Mouse (Mus musculus) limb, embryonic 12.5 days (tissue): ENCODE measurements at regions not wholly inside any gene's neighbourhood (a gene's known extent, or its start where the extent isn't known, plus 50 kb on each side); places are given as distances from the start of the nearest gene placed in this dataset.
A peak's percentile ranks its signal among the peaks of the same experiment; 100 is the strongest.

Source experiments
- ATAC-seq: fragments of 200-750 bp; cut with Nextera tagmentation; 2 replicates; pipeline ENCODE4 v1.8.0; 2017; ENCODE audit warnings: low read depth, moderate TSS enrichment; ENCODE audit not compliant: insufficient number of reproducible peaks, insufficient read depth, low FRiP score, low TSS enrichment
- H3K27ac ChIP-seq: fragments of 300-500 bp; sonication (generic); 2 replicates; pipeline ENCODE4 v1.5.1; 2016; ENCODE audit warnings: mild to moderate bottlenecking, moderate library complexity
- H3K27me3 ChIP-seq: fragments of 300-500 bp; sonication (generic); 2 replicates; pipeline ENCODE4 v1.6.1; 2016; ENCODE audit warnings: mild to moderate bottlenecking, moderate library complexity
- H3K36me3 ChIP-seq: fragments of 300-500 bp; sonication (generic); 2 replicates; pipeline ENCODE4 v1.6.1; 2016; ENCODE audit warnings: mild to moderate bottlenecking, moderate library complexity
- H3K4me1 ChIP-seq: fragments of 300-500 bp; sonication (generic); replicated peaks from 2 replicates; pipeline ENCODE4 v1.6.1; 2016
- H3K4me2 ChIP-seq: fragments of 300-500 bp; sonication (generic); 2 replicates; pipeline ENCODE4 v1.6.1; 2016; ENCODE audit warnings: mild to moderate bottlenecking, moderate library complexity
- H3K4me3 ChIP-seq: fragments of 300-500 bp; sonication (generic); replicated peaks from 2 replicates; pipeline ENCODE4 v1.5.1; 2016; ENCODE audit warnings: mild to moderate bottlenecking
- H3K9ac ChIP-seq: fragments of 300-500 bp; sonication (generic); replicated peaks from 2 replicates; pipeline ENCODE4 v1.6.1; 2016; ENCODE audit warnings: mild to moderate bottlenecking, moderate library complexity
- H3K9me3 ChIP-seq: fragments of 300-500 bp; sonication (generic); 2 replicates; pipeline ENCODE4 v1.6.1; 2016; ENCODE audit warnings: mild to moderate bottlenecking, moderate library complexity
- WGBS: fragments of 180-500 bp; shearing (Covaris S2); methylation state at CpG from one replicate; pipeline ENCODE4 v1.1.7; 2016; 5-methylcytosine and 5-hydroxymethylcytosine counted together

DNA sequence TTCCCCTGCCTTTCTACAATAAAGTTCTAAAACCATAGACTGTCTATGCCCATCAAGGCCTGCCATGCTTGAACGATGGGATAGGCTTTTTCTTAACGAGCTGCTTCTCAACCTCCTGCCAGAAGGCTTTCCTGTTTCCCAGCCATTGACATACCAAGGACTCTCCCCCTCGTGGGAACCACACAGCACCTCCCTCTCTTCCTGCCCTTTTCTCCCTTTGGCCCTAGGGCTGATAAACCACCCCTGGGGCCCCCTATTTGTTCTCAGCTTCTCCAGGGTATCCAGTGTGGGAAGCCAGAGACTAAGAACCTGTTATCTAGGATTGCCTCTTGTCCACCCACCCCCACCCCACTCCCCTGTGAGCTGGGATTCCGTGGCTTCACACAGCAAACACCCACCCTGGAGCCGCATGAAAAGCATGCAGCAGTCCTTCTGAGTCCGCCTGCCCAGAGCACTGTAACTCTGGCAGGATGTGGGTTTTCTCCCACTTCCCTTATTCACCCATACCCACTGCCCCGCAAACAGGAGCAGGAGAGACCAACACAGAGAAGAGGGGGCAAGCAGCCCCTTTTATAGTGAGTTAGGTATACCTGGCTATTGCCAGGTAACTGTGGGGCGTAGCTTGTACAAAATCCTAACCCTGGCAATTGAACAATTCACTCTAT is 351.5 kb downstream of the Slc6a15 start:
- 60% methylated on average over 8 of the region's 8 CpGs for WGBS
- ATAC-seq, result no peak
- H3K27ac ChIP-seq, result no peak overlapping the region

DNA sequence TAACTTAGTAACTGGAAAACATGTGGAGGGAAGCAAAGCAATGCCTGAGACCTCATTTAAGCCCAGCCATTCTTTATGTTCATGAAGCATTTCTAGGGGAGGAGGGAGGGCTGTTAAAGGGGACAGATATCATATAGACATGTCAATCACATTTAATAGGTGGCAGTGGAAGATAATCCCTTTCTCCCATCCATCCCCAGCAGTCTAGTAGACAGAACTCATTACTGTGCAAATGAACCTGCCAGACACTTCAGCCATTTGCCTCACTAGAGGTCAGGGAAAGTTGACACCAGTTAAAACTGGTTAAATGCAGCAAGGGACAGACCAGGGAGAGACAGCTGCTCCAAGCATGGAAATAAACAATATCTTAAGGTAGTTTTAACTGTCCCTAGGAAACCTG is 359.1 kb downstream of the Slc6a15 start:
- Histone ChIP-seq H3K4me3 (no peak overlapping the region), H3K27me3 (no peaks in the 10 kb centered on the region), H3K36me3 (no peaks in the 10 kb centered on the region), H3K4me1 (no peaks in the 10 kb centered on the region), H3K4me2 (no peak overlapping the region), H3K9me3 (no peaks in the 10 kb centered on the region), H3K27ac (no peak overlapping the region), H3K9ac (no peak overlapping the region)
- peak; percentile 86 for ATAC-seq

More for the DNA sequence above, 351.5 kb downstream of the Slc6a15 start:
- H3K27me3 ChIP-seq, result no peaks in the 10 kb centered on the region
- no peak overlapping the region for H3K9ac ChIP-seq
- no peaks in the 10 kb centered on the region for H3K9me3 ChIP-seq
- no peaks in the 10 kb centered on the region for H3K36me3 ChIP-seq
- no peak overlapping the region for H3K4me2 ChIP-seq
- H3K4me3 ChIP-seq, result no peak overlapping the region
- no peaks in the 10 kb centered on the region for H3K4me1 ChIP-seq

GRCm38 (mm10) chr10:103731522-103731921 is 363.9 kb downstream of the Slc6a15 start:
- Histone ChIP-seq H3K4me1 (no peaks in the 10 kb centered on the region), H3K27me3 (no peaks in the 10 kb centered on the region), H3K4me3 (no peak overlapping the region), H3K27ac (no peak overlapping the region), H3K4me2 (no peak overlapping the region), H3K9me3 (no peaks in the 10 kb centered on the region), H3K9ac (no peak overlapping the region), H3K36me3 (no peaks in the 10 kb centered on the region)
- ATAC-seq, result no peak
- 57% methylated on average over 1 of the region's 1 CpGs for WGBS

GRCm38 (mm10) chr10:103731981-103732380 is 364.4 kb downstream of the Slc6a15 start:
- WGBS, result 73% methylated on average over 5 of the region's 5 CpGs
- no peak for ATAC-seq
- Histone ChIP-seq H3K36me3 (no peaks in the 10 kb centered on the region), H3K9ac (no peak overlapping the region), H3K27me3 (no peaks in the 10 kb centered on the region), H3K4me3 (no peak overlapping the region), H3K9me3 (no peaks in the 10 kb centered on the region), H3K27ac (no peak overlapping the region), H3K4me1 (no peaks in the 10 kb centered on the region), H3K4me2 (no peak overlapping the region)

- Histone ChIP-seq H3K9me3 (no peaks in the 10 kb centered on the region), H3K36me3 (no peaks in the 10 kb centered on the region), H3K27ac (no peak overlapping the region), H3K27me3 (no peaks in the 10 kb centered on the region), H3K4me1 (no peaks in the 10 kb centered on the region), H3K9ac (no peak overlapping the region), H3K4me2 (no peak overlapping the region), H3K4me3 (no peak overlapping the region)
- WGBS, result 90% methylated on average over 1 of the region's 1 CpGs
- ATAC-seq, result no peak
Observed at GRCm38 (mm10) chr10:103780127-103780526, 362.7 kb upstream of the Gm21293 start.

GRCm38 (mm10) chr10:103784920-103785319 is 357.9 kb upstream of the Gm21293 start:
- no peaks in the 10 kb centered on the region for H3K4me1 ChIP-seq
- H3K36me3 ChIP-seq, result no peaks in the 10 kb centered on the region
- ATAC-seq, result no peak
- H3K4me2 ChIP-seq, result no peak overlapping the region
- H3K27me3 ChIP-seq, result no peaks in the 10 kb centered on the region
- no peak overlapping the region for H3K4me3 ChIP-seq
- H3K9me3 ChIP-seq, result no peaks in the 10 kb centered on the region
- H3K27ac ChIP-seq, result no peak overlapping the region
- no peak overlapping the region for H3K9ac ChIP-seq

GRCm38 (mm10) chr10:103829079-103829478 is 313.7 kb upstream of the Gm21293 start:
- H3K27ac ChIP-seq, result no peak overlapping the region
- H3K4me2 ChIP-seq, result no peak overlapping the region
- no peaks in the 10 kb centered on the region for H3K27me3 ChIP-seq
- no peaks in the 10 kb centered on the region for H3K4me1 ChIP-seq
- H3K9me3 ChIP-seq, result no peaks in the 10 kb centered on the region
- H3K9ac ChIP-seq, result no peak overlapping the region
- ATAC-seq, result no peak
- H3K4me3 ChIP-seq, result no peak overlapping the region
- H3K36me3 ChIP-seq, result no peaks in the 10 kb centered on the region

GRCm38 (mm10) chr10:103832063-103832462 is 310.7 kb upstream of the Gm21293 start:
- WGBS, result 63% methylated on average over 2 of the region's 2 CpGs
- ATAC-seq, result no peak

GRCm38 (mm10) chr10:103855211-103855610 is 287.6 kb upstream of the Gm21293 start:
- no peak overlapping the region for H3K4me2 ChIP-seq
- no peak overlapping the region for H3K9ac ChIP-seq
- no peaks in the 10 kb centered on the region for H3K27me3 ChIP-seq
- H3K4me1 ChIP-seq, result no peaks in the 10 kb centered on the region
- H3K36me3 ChIP-seq, result no peaks in the 10 kb centered on the region
- H3K4me3 ChIP-seq, result no peak overlapping the region
- no peaks in the 10 kb centered on the region for H3K9me3 ChIP-seq
- WGBS, result 79% methylated on average over 1 of the region's 1 CpGs
- no peak for ATAC-seq
- H3K27ac ChIP-seq, result no peak overlapping the region

More at GRCm38 (mm10) chr10:103832063-103832462, 310.7 kb upstream of the Gm21293 start:
- H3K9me3 ChIP-seq, result no peaks in the 10 kb centered on the region
- no peak overlapping the region for H3K9ac ChIP-seq
- no peak overlapping the region for H3K4me3 ChIP-seq
- H3K27me3 ChIP-seq, result no peaks in the 10 kb centered on the region
- no peak overlapping the region for H3K27ac ChIP-seq
- H3K4me1 ChIP-seq, result no peaks in the 10 kb centered on the region
- H3K36me3 ChIP-seq, result no peaks in the 10 kb centered on the region
- H3K4me2 ChIP-seq, result no peak overlapping the region

DNA sequence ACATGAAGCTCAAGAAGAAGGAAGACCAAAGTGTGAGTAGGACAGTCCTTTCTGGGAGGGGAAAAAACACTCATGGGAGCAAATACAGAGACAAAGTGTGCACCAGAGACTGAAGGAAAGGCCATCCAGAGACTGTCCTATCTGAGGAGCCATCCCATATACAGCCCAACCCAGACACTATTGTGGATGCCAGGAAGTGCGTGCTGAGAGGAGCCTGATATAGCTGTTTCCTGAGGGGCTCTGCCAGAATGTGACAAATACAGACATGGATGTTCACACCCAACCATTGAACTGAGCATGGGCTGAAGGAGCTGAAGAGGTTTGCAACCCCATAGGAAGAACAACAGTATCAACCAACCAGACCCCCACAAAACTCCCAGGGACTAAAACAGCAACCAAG is 281.9 kb upstream of the Gm21293 start:
- 100% methylated on average over 1 of the region's 1 CpGs for WGBS
- no peaks in the 10 kb centered on the region for H3K9me3 ChIP-seq
- no peaks in the 10 kb centered on the region for H3K27me3 ChIP-seq
- H3K4me2 ChIP-seq, result no peak overlapping the region
- H3K4me1 ChIP-seq, result no peaks in the 10 kb centered on the region
- no peak overlapping the region for H3K27ac ChIP-seq
- no peaks in the 10 kb centered on the region for H3K36me3 ChIP-seq
- no peak overlapping the region for H3K4me3 ChIP-seq
- ATAC-seq, result no peak
- H3K9ac ChIP-seq, result no peak overlapping the region

DNA sequence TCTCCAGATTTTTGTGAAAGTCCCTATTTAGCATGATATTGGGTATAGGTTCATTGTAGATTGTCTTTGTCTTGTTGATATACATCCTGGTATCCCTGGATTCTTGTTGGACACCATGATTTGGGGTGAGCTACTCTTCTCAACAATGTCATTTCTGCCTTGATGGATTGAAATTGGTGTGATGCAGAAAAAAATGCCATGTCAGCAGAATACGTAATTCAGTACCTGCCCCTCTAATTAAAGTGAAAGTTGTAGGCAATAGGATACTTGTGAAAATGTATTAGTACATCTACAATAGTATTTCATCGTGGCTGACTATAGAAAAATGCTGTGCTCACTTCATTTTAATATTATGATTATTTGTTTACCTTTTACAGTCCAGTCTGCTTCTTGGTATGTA is 280.7 kb upstream of the Gm21293 start:
- ATAC-seq, result no peak
- no peak overlapping the region for H3K9ac ChIP-seq
- WGBS, result 85% methylated on average over 2 of the region's 2 CpGs
- no peak overlapping the region for H3K4me2 ChIP-seq
- H3K4me1 ChIP-seq, result no peaks in the 10 kb centered on the region
- H3K9me3 ChIP-seq, result no peaks in the 10 kb centered on the region
- no peak overlapping the region for H3K4me3 ChIP-seq
- H3K36me3 ChIP-seq, result no peaks in the 10 kb centered on the region
- H3K27me3 ChIP-seq, result no peaks in the 10 kb centered on the region
- no peak overlapping the region for H3K27ac ChIP-seq

DNA sequence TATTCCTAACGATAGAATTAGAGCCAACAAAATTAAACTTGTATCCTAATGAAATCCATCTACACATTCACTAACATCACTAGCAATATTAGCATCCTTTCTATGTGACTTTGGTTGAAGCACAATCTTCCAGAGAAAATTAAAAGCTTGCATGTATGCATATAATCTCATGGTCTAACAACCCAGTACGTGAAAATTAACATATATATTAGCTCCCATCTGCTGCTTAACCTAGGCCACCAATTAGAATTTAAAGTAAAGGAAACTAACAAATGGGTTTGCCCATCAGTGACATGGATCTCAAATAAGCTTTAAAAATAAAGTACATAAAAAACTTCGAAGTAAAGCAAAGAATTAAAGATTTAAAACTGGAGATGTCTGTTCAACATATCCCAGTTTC is 278.9 kb upstream of the Gm21293 start:
- Histone ChIP-seq H3K27ac (no peak overlapping the region), H3K4me2 (no peak overlapping the region), H3K36me3 (no peaks in the 10 kb centered on the region), H3K9ac (no peak overlapping the region), H3K27me3 (no peaks in the 10 kb centered on the region), H3K4me3 (no peak overlapping the region), H3K4me1 (no peaks in the 10 kb centered on the region), H3K9me3 (no peaks in the 10 kb centered on the region)
- WGBS, result 83% methylated on average over 3 of the region's 3 CpGs
- no peak for ATAC-seq
